Mouse (Mus musculus): ENCODE results near the gene Gm37240. TPM values are rescaled to one million over a fixed set of nuclear protein-coding genes. Genes with fewer than 3 reads are reported as not detected.
A peak's percentile ranks its signal among the peaks of the same experiment; 100 is the strongest.
"Not testable (repeated sequence)": the region's sequence is repeated elsewhere in the genome, so short reads cannot be mapped to it uniquely, and the experiment has no call there.

Gene Gm37240
- polyA plus RNA-seq, 1 experiment from 2014 or later = 3.3 TPM

DNA sequence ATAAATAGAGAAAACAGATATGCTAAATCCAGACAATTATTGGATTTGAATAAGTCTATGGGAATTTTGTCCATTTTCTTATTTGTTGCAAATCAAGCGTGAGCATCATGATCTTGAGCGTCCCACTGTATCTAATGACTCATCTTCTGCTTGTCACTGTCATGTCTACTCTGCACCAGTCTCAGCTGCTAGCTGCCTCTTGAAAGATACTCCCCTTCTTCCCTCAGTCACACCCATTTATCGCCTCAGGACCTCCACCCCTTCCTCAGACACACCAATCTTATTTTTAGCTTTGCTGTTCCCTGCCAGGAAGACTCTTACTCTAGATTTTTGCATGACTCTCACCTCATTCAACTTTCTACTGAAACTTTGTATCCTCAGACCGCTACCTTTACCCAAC, 1323.9 kb downstream of the Gm37240 start:
- Histone ChIP-seq H3K4me2 (replicated peaks; ENCODE audit: low read depth) (no peak overlapping the region), H3K4me3 (ENCODE audit: low read depth, low read length) (no peak overlapping the region), H3K27me3 (replicated peaks; ENCODE audit: control insufficient read depth, insufficient read depth, low read length) (no peaks in the 10 kb centered on the region), H3K27ac (ENCODE audit: low read depth, low read length) (no peak overlapping the region), H3K9ac (ENCODE audit: low read depth, low read length) (no peak overlapping the region), H3K9me3 (ENCODE audit: control insufficient read depth) (no peaks in the 10 kb centered on the region), H3K36me3 (ENCODE audit: control insufficient read depth, insufficient read depth) (no peaks in the 10 kb centered on the region), H3K4me1 (replicated peaks; ENCODE audit: control insufficient read depth, insufficient read depth, low read length) (no peaks in the 10 kb centered on the region; the same call in 1 of the 2 replicates)
- 92% methylated on average over 4 of the region's 4 CpGs for WGBS
- ATAC-seq = no peak
- no peak for TF ChIP-seq CTCF (IDR thresholded peaks at IDR 0.05; ENCODE audit: low read depth)

DNA sequence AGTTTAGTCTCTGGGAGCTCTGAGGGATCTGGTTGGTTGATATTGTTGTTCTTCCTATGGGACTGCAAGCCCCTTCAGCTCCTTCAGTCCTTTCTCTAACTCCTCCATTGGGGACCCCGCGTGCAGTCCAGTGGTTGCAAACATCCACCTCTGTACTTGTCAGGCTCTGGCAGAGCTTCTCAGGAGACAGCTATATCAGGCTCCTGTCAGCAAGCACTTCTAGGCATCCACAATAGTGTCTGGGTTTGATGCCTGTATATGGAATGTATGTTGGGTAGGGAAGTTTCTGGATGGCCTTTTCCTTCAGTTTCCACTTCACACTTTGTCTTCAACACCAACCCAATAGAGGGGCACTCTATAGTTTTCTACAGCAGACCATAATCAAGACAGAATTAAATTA, 1324.4 kb downstream of the Gm37240 start:
- not testable (repeated sequence) for H3K27ac ChIP-seq (ENCODE audit: low read depth, low read length); H3K4me3 ChIP-seq (ENCODE audit: low read depth, low read length); H3K4me1 ChIP-seq (replicated peaks; ENCODE audit: control insufficient read depth, insufficient read depth, low read length); H3K27me3 ChIP-seq (replicated peaks; ENCODE audit: control insufficient read depth, insufficient read depth, low read length); H3K4me2 ChIP-seq (replicated peaks; ENCODE audit: low read depth); H3K9me3 ChIP-seq (ENCODE audit: control insufficient read depth); H3K9ac ChIP-seq (ENCODE audit: low read depth, low read length); H3K36me3 ChIP-seq (ENCODE audit: control insufficient read depth, insufficient read depth); ATAC-seq
- WGBS = 86% methylated on average over 2 of the region's 2 CpGs

DNA sequence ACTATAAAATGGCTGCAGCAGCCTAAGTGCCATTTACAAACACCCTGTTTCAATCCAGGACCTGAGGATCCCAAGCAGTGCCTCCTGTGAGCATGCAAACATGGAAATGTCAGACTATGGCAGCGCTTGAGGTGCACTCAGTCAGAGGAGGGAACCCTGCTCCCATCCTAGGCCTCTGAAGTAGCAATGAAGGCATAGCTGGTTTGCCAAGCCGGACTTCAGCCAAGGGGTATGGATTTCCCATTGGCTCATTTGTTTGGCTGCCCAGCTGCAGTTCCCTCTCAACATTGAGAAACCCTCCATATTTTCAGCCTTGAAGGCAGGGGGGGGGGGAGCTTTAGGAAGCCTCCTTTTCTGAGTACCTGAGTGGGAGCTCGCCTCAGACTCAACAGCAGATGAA, 1329.0 kb downstream of the Gm37240 start:
- H3K9me3 ChIP-seq (ENCODE audit: control insufficient read depth) = no peaks in the 10 kb centered on the region
- no peak for ATAC-seq
- H3K27me3 ChIP-seq (replicated peaks; ENCODE audit: control insufficient read depth, insufficient read depth, low read length) = no peaks in the 10 kb centered on the region
- no peak overlapping the region for H3K4me3 ChIP-seq (ENCODE audit: low read depth, low read length)
- no peak overlapping the region for H3K9ac ChIP-seq (ENCODE audit: low read depth, low read length)
- H3K4me1 ChIP-seq (replicated peaks; ENCODE audit: control insufficient read depth, insufficient read depth, low read length) = no peaks in the 10 kb centered on the region
- no peak overlapping the region for H3K4me2 ChIP-seq (replicated peaks; ENCODE audit: low read depth)
- H3K27ac ChIP-seq (ENCODE audit: low read depth, low read length) = no peak overlapping the region
- TF ChIP-seq CTCF (IDR thresholded peaks at IDR 0.05; ENCODE audit: low read depth) = no peak
- 95% methylated on average over 3 of the region's 3 CpGs for WGBS
- H3K36me3 ChIP-seq (ENCODE audit: control insufficient read depth, insufficient read depth) = no peaks in the 10 kb centered on the region

DNA sequence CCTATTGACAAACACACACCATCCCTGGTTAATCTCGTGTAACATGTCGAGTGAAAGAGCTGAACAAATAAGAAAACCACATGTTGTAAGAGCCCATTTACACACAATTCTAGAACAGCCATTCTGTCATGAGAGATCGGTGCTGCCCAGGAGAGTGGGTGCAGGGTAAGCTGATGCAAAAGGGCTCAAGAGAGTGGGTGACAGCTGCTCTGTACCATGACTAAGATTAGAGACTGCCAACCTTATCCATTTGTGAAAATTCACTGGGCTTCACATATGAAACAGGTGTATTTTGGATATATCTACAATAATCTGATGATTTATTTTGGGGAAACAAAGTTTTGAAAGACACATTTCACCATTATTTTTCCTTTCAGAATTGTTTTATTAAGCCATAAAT, 1331.5 kb downstream of the Gm37240 start:
- Histone ChIP-seq H3K9me3 (ENCODE audit: control insufficient read depth) (no peaks in the 10 kb centered on the region), H3K4me1 (replicated peaks; ENCODE audit: control insufficient read depth, insufficient read depth, low read length) (no peaks in the 10 kb centered on the region), H3K4me2 (replicated peaks; ENCODE audit: low read depth) (no peak overlapping the region), H3K4me3 (ENCODE audit: low read depth, low read length) (no peak overlapping the region), H3K27me3 (replicated peaks; ENCODE audit: control insufficient read depth, insufficient read depth, low read length) (no peaks in the 10 kb centered on the region), H3K9ac (ENCODE audit: low read depth, low read length) (no peak overlapping the region), H3K27ac (ENCODE audit: low read depth, low read length) (no peak overlapping the region), H3K36me3 (ENCODE audit: control insufficient read depth, insufficient read depth) (no peaks in the 10 kb centered on the region)
- TF ChIP-seq CTCF (IDR thresholded peaks at IDR 0.05; ENCODE audit: low read depth) = no peak
- WGBS = 72% methylated on average over 3 of the region's 3 CpGs
- no peak for ATAC-seq

DNA sequence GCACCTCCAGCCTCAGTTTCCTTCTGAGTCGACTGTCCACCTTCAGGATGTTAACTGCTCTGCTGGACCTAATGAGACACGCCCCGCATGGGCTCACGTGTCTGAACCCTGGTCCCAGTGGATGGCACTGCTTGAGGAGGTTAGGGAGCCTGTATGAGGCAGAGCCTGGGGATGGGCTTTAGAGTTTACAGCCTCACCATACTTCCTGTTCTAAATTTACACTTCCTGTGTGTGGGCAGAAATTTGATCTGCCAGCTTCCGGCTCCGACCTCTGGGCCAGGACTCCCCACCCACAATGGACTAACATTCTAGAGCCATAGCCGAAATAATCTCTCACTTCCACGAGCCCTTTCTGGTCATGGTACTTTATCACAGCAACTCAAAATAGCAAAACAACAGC, 1340.1 kb downstream of the Gm37240 start:
- H3K36me3 ChIP-seq (ENCODE audit: control insufficient read depth, insufficient read depth) = no peaks in the 10 kb centered on the region
- H3K27me3 ChIP-seq (replicated peaks; ENCODE audit: control insufficient read depth, insufficient read depth, low read length) = no peaks in the 10 kb centered on the region
- no peak overlapping the region for H3K4me3 ChIP-seq (ENCODE audit: low read depth, low read length)
- H3K9ac ChIP-seq (ENCODE audit: low read depth, low read length) = no peak overlapping the region
- no peak for ATAC-seq
- no peak overlapping the region for H3K27ac ChIP-seq (ENCODE audit: low read depth, low read length)
- 67% methylated on average over 8 of the region's 8 CpGs for WGBS
- no peak for TF ChIP-seq CTCF (IDR thresholded peaks at IDR 0.05; ENCODE audit: low read depth)
- no peaks in the 10 kb centered on the region for H3K9me3 ChIP-seq (ENCODE audit: control insufficient read depth)
- no peaks in the 10 kb centered on the region for H3K4me1 ChIP-seq (replicated peaks; ENCODE audit: control insufficient read depth, insufficient read depth, low read length)
- no peak overlapping the region for H3K4me2 ChIP-seq (replicated peaks; ENCODE audit: low read depth)

DNA sequence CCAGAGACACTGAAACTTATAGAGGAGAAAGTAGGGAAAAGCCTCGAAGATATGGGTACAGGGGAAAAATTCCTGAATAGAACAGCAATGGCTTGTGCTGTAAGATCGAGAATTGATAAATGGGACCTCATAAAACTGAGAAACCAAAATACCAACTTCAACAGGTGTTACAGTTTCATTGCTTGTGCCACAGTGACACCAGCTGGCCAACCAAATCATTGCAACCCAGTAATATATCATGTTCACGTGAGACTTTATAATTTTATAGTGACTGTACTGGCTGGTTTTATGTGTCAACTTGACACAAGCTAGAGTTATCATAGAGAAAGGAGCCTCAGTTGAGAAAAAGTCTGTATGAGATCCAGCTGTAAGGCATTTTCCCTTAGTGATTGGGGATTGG, 1344.9 kb downstream of the Gm37240 start:
- not testable (repeated sequence) for H3K4me2 ChIP-seq (replicated peaks; ENCODE audit: low read depth); H3K36me3 ChIP-seq (ENCODE audit: control insufficient read depth, insufficient read depth); ATAC-seq; H3K4me3 ChIP-seq (ENCODE audit: low read depth, low read length); H3K9me3 ChIP-seq (ENCODE audit: control insufficient read depth); H3K27me3 ChIP-seq (replicated peaks; ENCODE audit: control insufficient read depth, insufficient read depth, low read length); H3K9ac ChIP-seq (ENCODE audit: low read depth, low read length); H3K27ac ChIP-seq (ENCODE audit: low read depth, low read length); H3K4me1 ChIP-seq (replicated peaks; ENCODE audit: control insufficient read depth, insufficient read depth, low read length)
- 4% methylated on average over 3 of the region's 3 CpGs for WGBS
- peak; percentile 80 for TF ChIP-seq CTCF (IDR thresholded peaks at IDR 0.05; ENCODE audit: low read depth)

DNA sequence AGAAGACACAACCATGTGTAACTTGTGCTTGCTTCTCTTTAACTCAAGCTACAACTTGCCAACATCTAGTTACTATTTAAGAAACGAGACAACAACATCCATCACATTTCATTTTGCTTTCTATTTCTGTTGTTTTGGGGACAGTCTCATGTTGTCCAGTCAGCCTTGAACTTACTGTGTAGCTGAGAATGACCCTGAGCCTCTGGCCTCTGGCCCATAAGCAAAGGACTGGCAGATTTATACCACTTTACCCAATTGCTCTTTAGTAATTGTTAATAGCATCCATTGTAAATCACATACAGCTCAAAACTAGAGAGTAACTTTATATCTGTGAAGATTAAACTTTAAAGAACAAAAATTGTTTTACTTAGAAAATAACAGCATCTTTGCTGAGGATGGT, 1345.4 kb downstream of the Gm37240 start:
- Histone ChIP-seq H3K9me3 (ENCODE audit: control insufficient read depth) (no peaks in the 10 kb centered on the region), H3K36me3 (ENCODE audit: control insufficient read depth, insufficient read depth) (no peaks in the 10 kb centered on the region), H3K9ac (ENCODE audit: low read depth, low read length) (no peak overlapping the region), H3K4me3 (ENCODE audit: low read depth, low read length) (no peak overlapping the region), H3K27ac (ENCODE audit: low read depth, low read length) (no peak overlapping the region), H3K27me3 (replicated peaks; ENCODE audit: control insufficient read depth, insufficient read depth, low read length) (no peaks in the 10 kb centered on the region), H3K4me1 (replicated peaks; ENCODE audit: control insufficient read depth, insufficient read depth, low read length) (0 out of 2 replicates have a peak, but pooled peaks cover 4% of the 10 kb centered on the region), H3K4me2 (replicated peaks; ENCODE audit: low read depth) (no peak overlapping the region)
- TF ChIP-seq CTCF (IDR thresholded peaks at IDR 0.05; ENCODE audit: low read depth) = no peak
- ATAC-seq = no peak
- 75% methylated on average over 1 of the region's 1 CpGs for WGBS

All from intestine, postnatal 0 days (tissue).